Mouse (Mus musculus) midbrain, embryonic 10.5 days (tissue): ENCODE results near the gene Gas7. TPM values are rescaled to one million over a fixed set of nuclear protein-coding genes. Genes with fewer than 3 reads are reported as not detected.

Experiments
- DNase-seq: peaks from one replicate; pipeline ENCODE4 v3.0.0-alpha.2; 2017; ENCODE audit warnings: low spot score
- H3K27ac ChIP-seq: fragments of 300-500 bp; sonication (generic); replicated peaks from 2 replicates; pipeline ENCODE4 v1.5.1; 2016; ENCODE audit warnings: mild to moderate bottlenecking
- H3K27me3 ChIP-seq: fragments of 300-500 bp; sonication (generic); 2 replicates; pipeline ENCODE4 v1.6.1; 2016; ENCODE audit warnings: low read depth, mild to moderate bottlenecking; ENCODE audit not compliant: poor library complexity, severe bottlenecking
- H3K36me3 ChIP-seq: fragments of 300-500 bp; sonication (generic); 2 replicates; pipeline ENCODE4 v1.6.1; 2016; ENCODE audit warnings: mild to moderate bottlenecking, moderate library complexity
- H3K4me1 ChIP-seq: fragments of 300-500 bp; sonication (generic); 2 replicates; pipeline ENCODE4 v1.6.1; 2016
- H3K4me3 ChIP-seq: fragments of 300-500 bp; sonication (generic); 2 replicates; pipeline ENCODE4 v1.5.1; 2016; ENCODE audit warnings: mild to moderate bottlenecking, moderate library complexity
- H3K9me3 ChIP-seq: fragments of 300-500 bp; sonication (generic); replicated peaks from 2 replicates; pipeline ENCODE4 v1.6.1; 2016; ENCODE audit warnings: mild to moderate bottlenecking
- WGBS: fragments of 180-500 bp; shearing (Covaris S2); methylation state at CpG from one replicate; pipeline ENCODE4 v1.1.7; 2016; 5-methylcytosine and 5-hydroxymethylcytosine counted together
- polyA plus RNA-seq: library from polyadenylated mRNA; unstranded; fragments of >200 nt; fragmentation: Nextera tagmentation; extraction: Ambion mirVana; gene quantifications from 2 replicates; pipeline ENCODE4 v1.2.1, GENCODE M21; 2016

The Gas7 gene
- polyA plus RNA-seq, 1 experiment from 2014 or later = 2.9 TPM

GRCm38 (mm10) chr11:67501468-67502244, 46.4 kb downstream of the Gas7 start:
- H3K9me3 ChIP-seq = no peaks in the 10 kb centered on the region
- WGBS = 81% methylated on average over 7 of the region's 7 CpGs
- H3K4me3 ChIP-seq = no peak overlapping the region
- H3K4me1 ChIP-seq = no peaks in the 10 kb centered on the region
- no peak for DNase-seq
- H3K27me3 ChIP-seq = no peaks in the 10 kb centered on the region
- H3K27ac ChIP-seq = no peak overlapping the region
- H3K36me3 ChIP-seq = no peaks in the 10 kb centered on the region

- no peaks in the 10 kb centered on the region for H3K9me3 ChIP-seq
- DNase-seq = no peak
- H3K4me1 ChIP-seq = no peaks in the 10 kb centered on the region
- H3K27me3 ChIP-seq = no peaks in the 10 kb centered on the region
- H3K4me3 ChIP-seq = no peak overlapping the region
- WGBS = 75% methylated on average over 1 of the region's 1 CpGs
- H3K27ac ChIP-seq = no peak overlapping the region
- H3K36me3 ChIP-seq = no peaks in the 10 kb centered on the region
Measured at GRCm38 (mm10) chr11:67509219-67509876, 54.1 kb downstream of the Gas7 start.

- no peak for DNase-seq
- H3K4me1 ChIP-seq = peaks cover 6% of the 10 kb centered on the region
- no peaks in the 10 kb centered on the region for H3K36me3 ChIP-seq
- H3K27me3 ChIP-seq = no peaks in the 10 kb centered on the region
- 89% methylated on average over 4 of the region's 4 CpGs for WGBS
- H3K9me3 ChIP-seq = no peaks in the 10 kb centered on the region
- H3K4me3 ChIP-seq = no peak overlapping the region
- no peak overlapping the region for H3K27ac ChIP-seq
Measured at GRCm38 (mm10) chr11:67510831-67511230, 55.6 kb downstream of the Gas7 start.

GRCm38 (mm10) chr11:67513001-67513400, 57.8 kb downstream of the Gas7 start:
- Histone ChIP-seq H3K27me3 (no peaks in the 10 kb centered on the region), H3K27ac (no peak overlapping the region), H3K4me3 (no peak overlapping the region), H3K36me3 (no peaks in the 10 kb centered on the region), H3K9me3 (peaks cover 6% of the 10 kb centered on the region), H3K4me1 (peaks cover 6% of the 10 kb centered on the region)
- DNase-seq = no peak
- WGBS = 91% methylated on average over 4 of the region's 4 CpGs

GRCm38 (mm10) chr11:67514401-67514800, 59.2 kb downstream of the Gas7 start:
- Histone ChIP-seq H3K27me3 (no peaks in the 10 kb centered on the region), H3K4me3 (no peak overlapping the region), H3K36me3 (no peaks in the 10 kb centered on the region), H3K4me1 (peaks cover 6% of the 10 kb centered on the region), H3K9me3 (peaks cover 6% of the 10 kb centered on the region), H3K27ac (no peak overlapping the region)
- WGBS = 86% methylated on average over 8 of the region's 8 CpGs
- no peak for DNase-seq

- Histone ChIP-seq H3K27me3 (no peaks in the 10 kb centered on the region), H3K36me3 (no peaks in the 10 kb centered on the region), H3K9me3 (peaks cover 6% of the 10 kb centered on the region), H3K4me1 (peaks cover 6% of the 10 kb centered on the region), H3K27ac (no peak overlapping the region), H3K4me3 (no peak overlapping the region)
- no peak for DNase-seq
- 56% methylated on average over 5 of the region's 5 CpGs for WGBS
Measured at GRCm38 (mm10) chr11:67515020-67515911, 60.0 kb downstream of the Gas7 start.

- 80% methylated on average over 3 of the region's 3 CpGs for WGBS
- no peak overlapping the region for H3K27ac ChIP-seq
- peaks cover 6% of the 10 kb centered on the region for H3K9me3 ChIP-seq
- no peak for DNase-seq
- H3K27me3 ChIP-seq = no peaks in the 10 kb centered on the region
- H3K36me3 ChIP-seq = no peaks in the 10 kb centered on the region
- no peak overlapping the region for H3K4me3 ChIP-seq
- H3K4me1 ChIP-seq = peaks cover 6% of the 10 kb centered on the region
Measured at GRCm38 (mm10) chr11:67515912-67516305, 60.7 kb downstream of the Gas7 start.

- WGBS = 74% methylated on average over 2 of the region's 2 CpGs
- H3K9me3 ChIP-seq = peaks cover 6% of the 10 kb centered on the region
- H3K27ac ChIP-seq = no peak overlapping the region
- no peaks in the 10 kb centered on the region for H3K27me3 ChIP-seq
- DNase-seq = no peak
- no peak overlapping the region for H3K4me3 ChIP-seq
- H3K36me3 ChIP-seq = no peaks in the 10 kb centered on the region
- H3K4me1 ChIP-seq = peaks cover 6% of the 10 kb centered on the region
Measured at GRCm38 (mm10) chr11:67517748-67518147, 62.5 kb downstream of the Gas7 start.

- no peak overlapping the region for H3K4me3 ChIP-seq
- H3K9me3 ChIP-seq = peaks cover 6% of the 10 kb centered on the region
- no peak for DNase-seq
- no peaks in the 10 kb centered on the region for H3K27me3 ChIP-seq
- H3K36me3 ChIP-seq = no peaks in the 10 kb centered on the region
- H3K4me1 ChIP-seq = peaks cover 10% of the 10 kb centered on the region
- WGBS = 86% methylated on average over 8 of the region's 8 CpGs
- no peak overlapping the region; the same call in 1 of the 2 replicates for H3K27ac ChIP-seq
Measured at GRCm38 (mm10) chr11:67518985-67519384, 63.7 kb downstream of the Gas7 start.

- no peak overlapping the region for H3K4me3 ChIP-seq
- peaks cover 15% of the 10 kb centered on the region for H3K4me1 ChIP-seq
- H3K27me3 ChIP-seq = no peaks in the 10 kb centered on the region
- no peak overlapping the region for H3K27ac ChIP-seq
- no peak for DNase-seq
- H3K9me3 ChIP-seq = peaks cover 3% of the 10 kb centered on the region
- WGBS = 85% methylated on average over 2 of the region's 2 CpGs
- no peaks in the 10 kb centered on the region for H3K36me3 ChIP-seq
Measured at GRCm38 (mm10) chr11:67522671-67523070, 67.4 kb downstream of the Gas7 start.

- H3K4me1 ChIP-seq = peaks cover 15% of the 10 kb centered on the region
- H3K36me3 ChIP-seq = no peaks in the 10 kb centered on the region
- 46% methylated on average over 3 of the region's 3 CpGs for WGBS
- no peaks in the 10 kb centered on the region for H3K9me3 ChIP-seq
- DNase-seq = no peak
- H3K27ac ChIP-seq = peak overlapping the region; percentile 55; the same call in 1 of the 2 replicates
- H3K27me3 ChIP-seq = no peaks in the 10 kb centered on the region
- H3K4me3 ChIP-seq = no peak overlapping the region
Measured at GRCm38 (mm10) chr11:67523806-67524205, 68.6 kb downstream of the Gas7 start.

- no peak for DNase-seq
- no peaks in the 10 kb centered on the region for H3K9me3 ChIP-seq
- H3K4me3 ChIP-seq = no peak overlapping the region
- peaks cover 15% of the 10 kb centered on the region for H3K4me1 ChIP-seq
- 73% methylated on average over 2 of the region's 2 CpGs for WGBS
- H3K36me3 ChIP-seq = no peaks in the 10 kb centered on the region
- H3K27ac ChIP-seq = no peak overlapping the region; the same call in 1 of the 2 replicates
- no peaks in the 10 kb centered on the region for H3K27me3 ChIP-seq
Measured at GRCm38 (mm10) chr11:67524731-67525130, 69.5 kb downstream of the Gas7 start.
